Mouse (Mus musculus) kidney, adult 2 months (tissue): ENCODE results near the gene Olfr1467. TPM values are rescaled to one million over a fixed set of nuclear protein-coding genes. Genes with fewer than 3 reads are reported as not detected.

Experiments
- DNase-seq: peaks from one replicate; pipeline ENCODE4 v3.0.0; 2021
- H3K27ac ChIP-seq: fragments of 200-500 bp; 2 replicates; pipeline ENCODE4 v1.5.1; 2012; ENCODE audit warnings: low read depth, low read length, control low read depth, inconsistent platforms; ENCODE audit not compliant: insufficient read depth
- H3K27me3 ChIP-seq: fragments of 200-500 bp; replicated peaks from 2 replicates; pipeline ENCODE4 v1.6.1; 2012; ENCODE audit warnings: mild to moderate bottlenecking, moderate library complexity, low read length, inconsistent platforms; ENCODE audit not compliant: control insufficient read depth, insufficient read depth
- H3K36me3 ChIP-seq: fragments of 200-500 bp; 2 replicates; pipeline ENCODE4 v1.6.1; 2012; ENCODE audit warnings: mild to moderate bottlenecking, moderate library complexity, low read length, inconsistent platforms; ENCODE audit not compliant: control insufficient read depth, insufficient read depth
- H3K4me1 ChIP-seq: fragments of 200-500 bp; 2 replicates; pipeline ENCODE4 v1.6.1; 2011; ENCODE audit warnings: low read length; ENCODE audit not compliant: control insufficient read depth, insufficient read depth
- H3K4me3 ChIP-seq: fragments of 200-500 bp; 2 replicates; pipeline ENCODE4 v1.5.1; 2011; ENCODE audit warnings: mild to moderate bottlenecking, low read depth, low read length, control low read depth; ENCODE audit not compliant: insufficient read depth
- CTCF ChIP-seq: fragments of 200-500 bp; conservative IDR thresholded peaks from 2 replicates; pipeline ENCODE4 v1.5.1; 2011; ENCODE audit warnings: low read depth, mild to moderate bottlenecking, control low read depth, low read length, moderate library complexity, mixed read lengths; ENCODE audit not compliant: insufficient read depth, insufficient read length
- POLR2A ChIP-seq: fragments of 200-500 bp; IDR thresholded peaks from one replicate; pipeline ENCODE4 v1.6.1; 2011; ENCODE audit warnings: low read depth, low read length, control low read depth
- WGBS: fragments of 180-500 bp; shearing (Covaris S2); methylation state at CpG from one replicate; pipeline ENCODE4 v1.1.7; 2018; 5-methylcytosine and 5-hydroxymethylcytosine counted together
- polyA plus RNA-seq: library from polyadenylated mRNA; depleted of rRNA; stranded (reverse); fragments of >200 nt; gene quantifications from 2 replicates; pipeline ENCODE4 v1.2.3, GENCODE M21; 2012; rRNA removed

Olfr1467 gene
- not detected in 2 replicates for polyA plus RNA-seq

DNA sequence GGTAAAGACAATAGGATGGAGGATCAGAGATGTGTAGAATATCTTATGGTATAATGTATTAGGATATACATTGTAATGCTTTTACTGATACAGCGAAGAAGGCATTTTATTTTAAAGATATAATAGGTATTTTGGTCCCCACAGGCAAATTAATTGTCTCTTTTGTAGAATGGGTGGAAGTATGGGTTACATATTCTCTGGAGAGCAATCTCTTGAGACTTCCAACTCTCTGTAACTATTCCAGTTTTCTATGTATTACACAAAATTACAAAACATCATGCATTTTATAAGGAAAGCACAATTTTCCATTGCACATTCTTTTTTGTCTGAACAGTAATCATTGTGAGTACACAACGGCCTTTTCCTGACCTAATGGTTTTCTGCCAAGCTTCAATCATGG lies at the start of gene Olfr1467:
Gene Olfr1467 (plus strand): TSS at position 301 of the 400 bp plus-strand sequence.
- H3K27me3 ChIP-seq, result no peaks in the 10 kb centered on the region
- DNase-seq, result no peak
- no peak within 1 kb of the TSS for H3K4me3 ChIP-seq
- no peak within 1 kb of the TSS for H3K27ac ChIP-seq
- no peak for TF ChIP-seq POLR2A
- no peak for TF ChIP-seq CTCF
- H3K4me1 ChIP-seq, result no peaks in the 10 kb centered on the region
- no peaks in the 10 kb centered on the region for H3K36me3 ChIP-seq
- WGBS, result 60% methylated on average over 2 of the region's 2 CpGs

DNA sequence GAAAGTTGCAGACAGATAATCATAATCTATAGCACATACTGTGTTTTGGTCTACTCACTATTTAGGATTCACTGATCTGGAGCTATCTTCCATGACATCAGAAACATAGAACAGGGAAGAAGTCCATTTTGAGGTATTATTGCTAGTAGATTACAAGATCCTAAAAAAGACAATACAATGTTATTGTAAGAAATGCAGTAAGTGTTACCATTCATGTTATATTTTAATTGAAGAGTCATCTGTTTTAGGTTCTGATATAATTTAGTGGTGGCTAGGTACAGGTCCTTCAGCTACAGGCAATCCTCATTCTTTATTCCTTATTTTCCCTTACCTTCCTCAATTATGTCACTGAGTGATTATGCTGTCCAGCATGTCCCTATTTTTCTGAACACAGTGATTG lies 46.6 kb upstream of the Olfr1467 start, which contains the start of gene Olfr1465:
Gene Olfr1465 (minus strand): TSS at position 101 of the 400 bp plus-strand sequence.
- DNase-seq, result no peak
- no peak for TF ChIP-seq POLR2A
- TF ChIP-seq CTCF, result no peak
- Histone ChIP-seq H3K4me1 (no peaks in the 10 kb centered on the region), H3K27me3 (no peaks in the 10 kb centered on the region), H3K36me3 (no peaks in the 10 kb centered on the region), H3K4me3 (no peak within 1 kb of the TSS), H3K27ac (no peak within 1 kb of the TSS)

DNA sequence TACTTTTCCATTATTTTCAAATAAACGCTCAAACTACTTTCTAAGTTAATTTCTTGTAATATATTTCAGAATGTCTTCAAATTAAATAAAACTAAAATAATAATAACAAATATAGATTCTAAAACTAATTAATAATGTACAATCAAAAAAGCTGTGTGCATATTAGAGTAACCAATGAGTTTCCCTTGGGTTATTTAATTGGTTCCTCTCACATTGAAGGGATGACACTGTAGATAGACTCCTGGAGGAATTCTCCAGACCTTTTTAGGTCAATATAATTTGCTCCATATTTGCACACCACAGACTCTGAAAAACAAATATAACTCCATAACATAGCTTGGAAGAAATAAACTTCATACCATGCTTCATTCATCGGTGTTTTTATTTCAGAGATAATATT lies 23.5 kb upstream of the Olfr1467 start, which contains the start of gene Olfr1466:
Gene Olfr1466 (plus strand): TSS at position 301 of the 400 bp plus-strand sequence.
- Histone ChIP-seq H3K4me3 (no peak within 1 kb of the TSS), H3K4me1 (no peaks in the 10 kb centered on the region), H3K27me3 (no peaks in the 10 kb centered on the region), H3K27ac (no peak within 1 kb of the TSS), H3K36me3 (no peaks in the 10 kb centered on the region)
- 80% methylated on average over 2 of the region's 2 CpGs for whole genome bisulfite sequencing
- DNase-seq, result no peak
- no peak for TF ChIP-seq CTCF
- no peak for TF ChIP-seq POLR2A

DNA sequence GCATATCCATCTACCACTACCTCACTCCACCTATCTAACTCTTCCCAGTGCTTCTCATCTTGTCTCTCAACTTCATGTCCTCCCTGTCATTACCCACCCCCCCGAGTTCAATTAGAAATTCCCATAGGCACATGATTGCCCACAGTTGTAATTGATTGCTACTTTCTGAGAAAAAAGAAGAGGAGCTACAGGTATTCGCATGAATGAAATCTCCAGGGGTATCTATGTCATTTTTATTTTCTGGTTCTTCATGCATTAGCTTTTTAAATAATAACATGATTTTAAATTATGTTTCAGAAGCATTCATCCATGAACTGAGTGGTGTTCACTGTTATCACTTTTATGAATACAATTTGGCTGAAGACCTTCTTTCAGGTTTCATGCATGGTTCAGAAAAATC lies 45.5 kb downstream of the Olfr1467 start, which contains the start of gene Olfr1469:
Gene Olfr1469 (plus strand): TSS at position 301 of the 400 bp plus-strand sequence.
- WGBS, result 70% methylated on average over 2 of the region's 2 CpGs
- Histone ChIP-seq H3K4me3 (no peak within 1 kb of the TSS), H3K27me3 (no peaks in the 10 kb centered on the region), H3K36me3 (no peaks in the 10 kb centered on the region), H3K27ac (no peak within 1 kb of the TSS), H3K4me1 (no peaks in the 10 kb centered on the region)
- TF ChIP-seq CTCF (no peak), POLR2A (no peak)
- no peak for DNase-seq

Other genes with a start within 250 kb of the Olfr1467 start
- gene Olfr1459, start 212.7 kb upstream of the Olfr1467 start, polyA plus RNA-seq, result not detected in 2 replicates
- not detected in 2 replicates for gene Olfr1461, start 199.2 kb upstream of the Olfr1467 start, polyA plus RNA-seq
- gene Olfr1462, start 176.5 kb upstream of the Olfr1467 start, polyA plus RNA-seq, result not detected in 2 replicates
- not detected in 2 replicates for gene Olfr1463, start 130.9 kb upstream of the Olfr1467 start, polyA plus RNA-seq
- not detected in 2 replicates for gene Olfr1465, start 46.7 kb upstream of the Olfr1467 start, polyA plus RNA-seq
- gene Olfr1466, start 23.4 kb upstream of the Olfr1467 start, polyA plus RNA-seq, result not detected in 2 replicates
- gene Olfr1469, start 45.6 kb downstream of the Olfr1467 start, polyA plus RNA-seq, result not detected in 2 replicates
- not detected in 2 replicates for gene Olfr1471, start 81.2 kb downstream of the Olfr1467 start, polyA plus RNA-seq
- gene Olfr1472, start 93.8 kb downstream of the Olfr1467 start, polyA plus RNA-seq, result not detected in 2 replicates
- not detected in 2 replicates for gene Olfr1474, start 107.3 kb downstream of the Olfr1467 start, polyA plus RNA-seq
- gene Olfr1475, start 118.0 kb downstream of the Olfr1467 start, polyA plus RNA-seq, result not detected in 2 replicates
- not detected in 2 replicates for gene Olfr1477, start 138.3 kb downstream of the Olfr1467 start, polyA plus RNA-seq
- not detected in 2 replicates for gene Olfr1480, start 165.7 kb downstream of the Olfr1467 start, polyA plus RNA-seq
- not detected in 2 replicates for gene Olfr1484, start 221.3 kb downstream of the Olfr1467 start, polyA plus RNA-seq